Mouse (Mus musculus): ENCODE data around the gene Crebl2. TPM values are rescaled to one million over a fixed set of nuclear protein-coding genes. Genes with fewer than 3 reads are reported as not detected.
A peak's percentile ranks its signal among the peaks of the same experiment; 100 is the strongest.

The Crebl2 gene
- total RNA-seq, 4 experiments from 2014 or later = 37.8 to 51.0 (median 44.1) TPM

- no peak for DNase-seq (ENCODE audit: low spot score in 2 of 2)
These were observed 9.5 kb upstream of the Crebl2 start for GRCm38 (mm10) chr6:134820411-134820810.

GRCm38 (mm10) chr6:134822844-134823243 is 7.1 kb upstream of the Crebl2 start:
- no peak for DNase-seq (ENCODE audit: low spot score in 2 of 2)

- no peak for DNase-seq (ENCODE audit: low spot score in 2 of 2)
These were observed 822 bp downstream of the Crebl2 start for GRCm38 (mm10) chr6:134830776-134831175.

GRCm38 (mm10) chr6:134834585-134835251 is 4.8 kb downstream of the Crebl2 start:
- DNase-seq (ENCODE audit: low spot score in 2 of 2) = no peak

- no peak for DNase-seq (ENCODE audit: low spot score in 2 of 2)
These were observed 8.2 kb downstream of the Crebl2 start for GRCm38 (mm10) chr6:134838111-134838510.

GRCm38 (mm10) chr6:134840346-134840745 is 10.4 kb downstream of the Crebl2 start:
- no peak for DNase-seq (ENCODE audit: low spot score in 2 of 2)

GRCm38 (mm10) chr6:134845726-134846125 is 15.8 kb downstream of the Crebl2 start:
- no peak for DNase-seq (ENCODE audit: low spot score in 2 of 2)

- DNase-seq (ENCODE audit: low spot score in 2 of 2) = no peak
These were observed 16.4 kb downstream of the Crebl2 start for GRCm38 (mm10) chr6:134846308-134846707.

GRCm38 (mm10) chr6:134847550-134847949 is 17.6 kb downstream of the Crebl2 start:
- DNase-seq (ENCODE audit: low spot score in 2 of 2) = no peak

- DNase-seq (ENCODE audit: low spot score in 2 of 2) = no peak
These were observed 18.4 kb downstream of the Crebl2 start for GRCm38 (mm10) chr6:134848197-134848890.

GRCm38 (mm10) chr6:134849461-134849860 is 19.5 kb downstream of the Crebl2 start:
- DNase-seq (ENCODE audit: low spot score in 2 of 2) = no peak

GRCm38 (mm10) chr6:134849985-134850384 is 20.0 kb downstream of the Crebl2 start:
- no peak for DNase-seq (ENCODE audit: low spot score in 2 of 2)

GRCm38 (mm10) chr6:134854782-134855181 is 24.8 kb downstream of the Crebl2 start:
- no peak for DNase-seq (ENCODE audit: low spot score in 2 of 2)

- DNase-seq (ENCODE audit: low spot score in 2 of 2) = no peak
These were observed 26.0 kb downstream of the Crebl2 start for GRCm38 (mm10) chr6:134855926-134856325.

GRCm38 (mm10) chr6:134859021-134859420 is 29.1 kb downstream of the Crebl2 start:
- no peak for DNase-seq (ENCODE audit: low spot score in 2 of 2)

GRCm38 (mm10) chr6:134860275-134860674 is 30.3 kb downstream of the Crebl2 start:
- DNase-seq (ENCODE audit: low spot score in 2 of 2) = no peak

- DNase-seq (ENCODE audit: low spot score in 2 of 2) = no peak
These were observed 31.4 kb downstream of the Crebl2 start for GRCm38 (mm10) chr6:134861386-134861785.

- DNase-seq (ENCODE audit: low spot score in 2 of 2) = peak; percentile 31 to 36
These were observed 32.7 kb downstream of the Crebl2 start for GRCm38 (mm10) chr6:134862671-134863104.

- DNase-seq (ENCODE audit: low spot score in 2 of 2) = peak; percentile 95 to 99
These were observed 33.2 kb downstream of the Crebl2 start for GRCm38 (mm10) chr6:134863146-134863545.

GRCm38 (mm10) chr6:134866113-134866512 is 36.2 kb downstream of the Crebl2 start:
- no peak for DNase-seq (ENCODE audit: low spot score in 2 of 2)

- DNase-seq (ENCODE audit: low spot score in 2 of 2) = no peak
These were observed 37.4 kb downstream of the Crebl2 start for GRCm38 (mm10) chr6:134867325-134867724.

GRCm38 (mm10) chr6:134870209-134870742 is 40.3 kb downstream of the Crebl2 start:
- no peak for DNase-seq (ENCODE audit: low spot score in 2 of 2)

GRCm38 (mm10) chr6:134870887-134871286 is 40.9 kb downstream of the Crebl2 start:
- DNase-seq (ENCODE audit: low spot score in 2 of 2) = no peak

Measured in layer of hippocampus, adult 8-10 months (tissue).